Mouse (Mus musculus): Measurements from ENCODE around the gene Map3k12.

DNA sequence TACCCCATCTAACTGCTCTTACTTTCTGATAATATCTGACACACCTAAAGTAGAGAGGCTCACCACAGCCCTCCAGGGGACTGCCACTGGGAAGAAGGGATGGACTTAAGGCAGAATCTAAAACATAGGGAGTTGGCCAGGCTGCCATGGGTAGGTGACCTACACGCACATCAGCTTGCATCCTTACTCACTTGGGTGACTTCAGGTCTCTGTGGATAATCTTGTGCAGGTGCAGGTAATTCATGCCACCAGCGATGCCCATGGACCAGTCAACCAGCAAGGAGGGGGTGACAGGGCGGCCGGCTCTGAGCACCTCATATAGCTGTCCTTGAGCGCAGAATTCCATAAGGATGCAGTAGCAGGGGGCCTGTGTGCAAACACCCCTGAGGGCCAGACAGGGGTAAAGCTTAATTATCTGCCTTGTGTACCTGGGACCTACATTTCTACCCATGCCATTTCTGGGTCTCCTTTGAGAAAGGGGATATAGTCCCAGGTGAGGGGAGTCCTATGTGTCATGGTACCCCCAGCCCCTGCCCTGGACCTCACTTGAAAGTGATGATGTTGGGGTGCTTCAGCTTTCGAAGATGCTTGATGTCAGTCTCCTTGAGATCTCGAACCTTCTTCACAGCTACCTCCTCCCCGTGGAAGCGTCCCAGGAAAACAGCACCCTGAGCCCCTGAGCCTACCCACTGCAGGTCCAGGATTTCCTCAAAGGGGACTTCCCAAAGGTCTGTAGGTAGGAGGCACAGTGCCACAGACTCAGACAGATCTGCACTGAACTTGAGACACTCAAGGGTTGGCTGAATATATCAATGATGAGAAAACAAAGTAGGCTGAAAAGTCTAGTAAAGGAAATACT is 12.7 kb downstream of the Map3k12 start:
- TF ChIP-seq POLR2A (IDR thresholded peaks at IDR 0.05; ENCODE audit: control insufficient read depth, extremely low read depth, insufficient read depth, low read length, poor library complexity) (no peak), CTCF (IDR thresholded peaks at IDR 0.05; ENCODE audit: borderline replicate concordance, control insufficient read depth, extremely low read depth, insufficient read depth, low read length, poor library complexity) (no peak)

Data from thymus, adult 2 months (tissue).